Mouse (Mus musculus) cerebellum, postnatal 25 days (tissue): Measurements from ENCODE around the gene Mfsd11.
"Not testable (repeated sequence)": the region's sequence is repeated elsewhere in the genome, so short reads cannot be mapped to it uniquely, and the experiment has no call there.

ENCODE experiments used
- DNase-seq, 2 experiments: peaks; one replicate each; pipeline ENCODE4 v3.0.0; 2021; ENCODE audit warnings: mixed read lengths in 2 of 2

Gene Mfsd11

GRCm38 (mm10) chr11:116821057-116821940 lies 30.9 kb upstream of the Mfsd11 start:
- DNase-seq: no peak

GRCm38 (mm10) chr11:116822215-116822614 lies 30.0 kb upstream of the Mfsd11 start:
- no peak for DNase-seq

- DNase-seq: no peak
Measured at GRCm38 (mm10) chr11:116822626-116823025, 29.6 kb upstream of the Mfsd11 start.

GRCm38 (mm10) chr11:116823255-116823654 lies 29.0 kb upstream of the Mfsd11 start:
- DNase-seq: no peak

GRCm38 (mm10) chr11:116823885-116824284 lies 28.4 kb upstream of the Mfsd11 start:
- DNase-seq: not testable (repeated sequence)

GRCm38 (mm10) chr11:116825230-116825629 lies 27.0 kb upstream of the Mfsd11 start:
- DNase-seq: no peak

- peak in 1 of 2 experiments; percentile 40 for DNase-seq
Measured at GRCm38 (mm10) chr11:116826550-116827504, 25.4 kb upstream of the Mfsd11 start.

- peak; percentile 77 to 83 for DNase-seq
Measured at GRCm38 (mm10) chr11:116827534-116828165, 24.6 kb upstream of the Mfsd11 start, which contains the start of gene Mxra7. TSS of gene Mxra7 (minus strand) at chr11:116828046.

- DNase-seq: no peak
Measured at GRCm38 (mm10) chr11:116832172-116832685, 20.0 kb upstream of the Mfsd11 start.

- DNase-seq: no peak
Measured at GRCm38 (mm10) chr11:116834954-116835353, 17.3 kb upstream of the Mfsd11 start.

- no peak for DNase-seq
Measured at GRCm38 (mm10) chr11:116836283-116836682, 16.0 kb upstream of the Mfsd11 start.

GRCm38 (mm10) chr11:116837441-116837840 lies 14.8 kb upstream of the Mfsd11 start:
- DNase-seq: no peak

GRCm38 (mm10) chr11:116838936-116839335 lies 13.3 kb upstream of the Mfsd11 start:
- no peak for DNase-seq

GRCm38 (mm10) chr11:116839601-116840000 lies 12.6 kb upstream of the Mfsd11 start:
- no peak for DNase-seq

GRCm38 (mm10) chr11:116840748-116841147 lies 11.5 kb upstream of the Mfsd11 start:
- no peak for DNase-seq

- DNase-seq: peak; percentile 79 to 84
Measured at GRCm38 (mm10) chr11:116842531-116843260, 9.5 kb upstream of the Mfsd11 start.

- DNase-seq: peak; percentile 97 to 98
Measured at GRCm38 (mm10) chr11:116843261-116844233, 8.7 kb upstream of the Mfsd11 start, which contains the start of the genes Mettl23 and Jmjd6. TSS of gene Mettl23 (plus strand) at chr11:116843278. TSS of gene Jmjd6 (minus strand) at chr11:116843449.

GRCm38 (mm10) chr11:116846593-116847181 lies 5.6 kb upstream of the Mfsd11 start:
- DNase-seq: no peak

- no peak for DNase-seq
Measured at GRCm38 (mm10) chr11:116847187-116848085, 4.8 kb upstream of the Mfsd11 start.
